Mouse (Mus musculus): ENCODE measurements around the gene Cluap1.

Cluap1 gene

GRCm38 (mm10) chr16:3908537-3909111 lies at the start of gene Cluap1, which contains the start of gene 1700037C18Rik:
Cluap1 (plus strand) TSS chr16:3908801.
1700037C18Rik (minus strand) TSS chr16:3908689.
- in situ Hi-C loops (cut with MboI; ENCODE audit: low pct_unique_long_range_greater_than_20kb in 1 of 2, low sequenced_read_pairs in 2 of 2, unreplicated experiment in 1 of 2) = no loop called here

GRCm38 (mm10) chr16:3859254-3859653 lies 49.3 kb upstream of the Cluap1 start:
- in situ Hi-C loops (cut with MboI; ENCODE audit: low pct_unique_long_range_greater_than_20kb in 1 of 2, low sequenced_read_pairs in 2 of 2, unreplicated experiment in 1 of 2) = no loop called here

GRCm38 (mm10) chr16:3871815-3872214 lies 36.8 kb upstream of the Cluap1 start:
- in situ Hi-C loops (cut with MboI; ENCODE audit: low pct_unique_long_range_greater_than_20kb in 1 of 2, low sequenced_read_pairs in 2 of 2, unreplicated experiment in 1 of 2) = no loop called here

GRCm38 (mm10) chr16:3872216-3873047 lies 36.2 kb upstream of the Cluap1 start, which contains the start of gene Naa60:
Naa60 (plus strand) TSS chr16:3872375.
- in situ Hi-C loops (cut with MboI; ENCODE audit: low pct_unique_long_range_greater_than_20kb in 1 of 2, low sequenced_read_pairs in 2 of 2, unreplicated experiment in 1 of 2) = no loop called here

DNA sequence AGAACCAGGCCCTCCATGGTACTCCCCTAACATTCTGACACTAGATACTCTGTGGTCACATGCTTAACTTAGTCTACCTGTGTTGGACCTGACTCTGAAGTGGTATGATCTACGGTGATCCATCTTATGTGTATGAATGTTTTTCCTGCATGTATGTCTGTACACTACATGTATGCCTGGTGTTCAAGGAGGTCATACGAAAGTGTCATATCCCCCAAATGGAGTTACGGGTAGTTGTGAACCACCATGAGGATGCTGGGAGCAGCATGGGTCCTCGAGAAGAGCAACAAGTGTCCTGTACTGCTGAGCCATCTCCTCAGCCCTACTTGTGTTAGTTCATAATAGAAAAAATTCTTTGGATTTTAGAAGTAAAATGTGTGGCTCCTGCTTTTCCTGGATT lies 32.3 kb upstream of the Cluap1 start:
- in situ Hi-C loops (cut with MboI; ENCODE audit: low pct_unique_long_range_greater_than_20kb in 1 of 2, low sequenced_read_pairs in 2 of 2, unreplicated experiment in 1 of 2) = no loop called here

- in situ Hi-C loops (cut with MboI; ENCODE audit: low pct_unique_long_range_greater_than_20kb in 1 of 2, low sequenced_read_pairs in 2 of 2, unreplicated experiment in 1 of 2) = no loop called here
These were observed 24.2 kb upstream of the Cluap1 start, which contains the start of the genes Zfp597 and Gm20695 for GRCm38 (mm10) chr16:3884201-3885064. Zfp597 (minus strand) TSS chr16:3884561. Gm20695 (plus strand) TSS chr16:3884648.

GRCm38 (mm10) chr16:3885065-3885670 lies 23.4 kb upstream of the Cluap1 start:
- in situ Hi-C loops (cut with MboI; ENCODE audit: low pct_unique_long_range_greater_than_20kb in 1 of 2, low sequenced_read_pairs in 2 of 2, unreplicated experiment in 1 of 2) = no loop called here

GRCm38 (mm10) chr16:3891621-3892295 lies 16.8 kb upstream of the Cluap1 start:
- in situ Hi-C loops (cut with MboI; ENCODE audit: low pct_unique_long_range_greater_than_20kb in 1 of 2, low sequenced_read_pairs in 2 of 2, unreplicated experiment in 1 of 2) = no loop called here

DNA sequence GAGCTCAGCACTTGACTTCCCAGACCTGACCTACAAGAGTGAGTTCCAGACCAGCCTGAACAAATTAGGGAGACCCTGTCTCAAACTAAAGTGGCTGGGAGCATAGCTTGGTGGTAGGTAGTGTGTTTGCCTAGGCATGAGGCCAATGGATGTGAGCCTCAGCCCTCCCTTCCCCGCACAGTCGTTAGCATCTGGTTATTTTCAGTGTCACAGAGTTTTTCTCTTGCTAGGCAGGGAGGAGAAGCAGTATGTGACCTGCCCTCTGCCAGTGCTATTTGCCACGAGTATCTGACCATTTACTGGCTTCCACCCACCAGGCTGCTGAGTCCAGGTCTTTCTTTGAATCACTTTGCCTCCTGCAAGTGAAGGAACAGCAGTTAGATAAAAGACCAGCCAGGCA lies 14.9 kb upstream of the Cluap1 start:
- in situ Hi-C loops (cut with MboI; ENCODE audit: low pct_unique_long_range_greater_than_20kb in 1 of 2, low sequenced_read_pairs in 2 of 2, unreplicated experiment in 1 of 2) = no loop called here

DNA sequence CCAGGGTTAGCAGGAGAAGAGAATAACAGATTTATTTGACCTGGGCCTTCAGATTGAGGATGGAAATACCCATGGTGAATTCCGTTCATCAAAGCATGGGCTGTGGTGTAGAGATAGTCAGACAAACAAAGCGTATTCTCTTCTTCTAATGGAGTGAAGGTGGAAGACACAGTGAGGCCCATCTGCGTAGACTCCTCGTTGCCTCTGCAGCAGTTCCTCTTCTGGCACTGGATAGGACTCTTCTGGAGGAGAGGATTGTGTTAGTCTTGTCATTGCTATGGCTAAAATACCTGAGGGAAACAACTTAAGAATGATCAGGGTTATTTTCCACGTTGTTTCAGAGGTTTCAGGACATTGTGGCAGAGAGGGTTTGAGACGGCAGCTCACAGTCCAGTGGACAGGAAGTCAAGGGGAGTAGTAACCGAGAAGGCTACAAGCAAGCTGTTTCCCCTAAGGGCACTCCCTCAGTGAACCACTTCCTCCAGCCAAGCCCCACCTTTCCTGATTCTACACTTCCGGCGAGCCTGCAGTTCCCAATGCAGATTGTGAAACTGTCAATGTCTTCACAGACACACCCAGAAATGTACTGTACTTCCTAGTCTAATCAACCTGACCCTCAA lies 13.3 kb upstream of the Cluap1 start:
- in situ Hi-C loops (cut with MboI; ENCODE audit: low pct_unique_long_range_greater_than_20kb in 1 of 2, low sequenced_read_pairs in 2 of 2, unreplicated experiment in 1 of 2) = no loop called here

GRCm38 (mm10) chr16:3896046-3896445 lies 12.6 kb upstream of the Cluap1 start:
- in situ Hi-C loops (cut with MboI; ENCODE audit: low pct_unique_long_range_greater_than_20kb in 1 of 2, low sequenced_read_pairs in 2 of 2, unreplicated experiment in 1 of 2) = no loop called here

GRCm38 (mm10) chr16:3896553-3896952 lies 12.0 kb upstream of the Cluap1 start:
- in situ Hi-C loops (cut with MboI; ENCODE audit: low pct_unique_long_range_greater_than_20kb in 1 of 2, low sequenced_read_pairs in 2 of 2, unreplicated experiment in 1 of 2) = no loop called here

- in situ Hi-C loops (cut with MboI; ENCODE audit: low pct_unique_long_range_greater_than_20kb in 1 of 2, low sequenced_read_pairs in 2 of 2, unreplicated experiment in 1 of 2) = no loop called here
These were observed 1.1 kb upstream of the Cluap1 start for GRCm38 (mm10) chr16:3907471-3907870.

GRCm38 (mm10) chr16:3909118-3909517 lies 517 bp downstream of the Cluap1 start:
- in situ Hi-C loops (cut with MboI; ENCODE audit: low pct_unique_long_range_greater_than_20kb in 1 of 2, low sequenced_read_pairs in 2 of 2, unreplicated experiment in 1 of 2) = no loop called here

DNA sequence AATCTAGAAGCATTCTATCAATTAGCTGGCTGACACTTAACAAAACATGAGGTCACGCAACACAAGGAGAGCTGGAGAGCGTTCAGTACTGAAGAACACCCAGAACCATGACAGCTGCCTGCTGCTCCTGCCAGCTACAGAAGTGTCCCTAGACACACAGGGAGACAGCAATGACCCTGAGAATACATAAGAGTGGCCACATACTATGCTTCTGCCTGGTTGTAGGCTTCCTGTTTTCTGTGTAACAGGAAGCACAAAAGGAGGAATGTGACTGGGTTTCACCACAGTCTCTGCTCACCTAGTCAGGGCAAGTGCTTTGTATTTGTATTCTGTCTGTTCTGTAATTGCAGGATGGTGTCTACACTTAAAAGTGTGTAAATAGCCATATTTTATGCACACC lies 12.2 kb downstream of the Cluap1 start:
- in situ Hi-C loops (cut with MboI; ENCODE audit: low pct_unique_long_range_greater_than_20kb in 1 of 2, low sequenced_read_pairs in 2 of 2, unreplicated experiment in 1 of 2) = no loop called here

DNA sequence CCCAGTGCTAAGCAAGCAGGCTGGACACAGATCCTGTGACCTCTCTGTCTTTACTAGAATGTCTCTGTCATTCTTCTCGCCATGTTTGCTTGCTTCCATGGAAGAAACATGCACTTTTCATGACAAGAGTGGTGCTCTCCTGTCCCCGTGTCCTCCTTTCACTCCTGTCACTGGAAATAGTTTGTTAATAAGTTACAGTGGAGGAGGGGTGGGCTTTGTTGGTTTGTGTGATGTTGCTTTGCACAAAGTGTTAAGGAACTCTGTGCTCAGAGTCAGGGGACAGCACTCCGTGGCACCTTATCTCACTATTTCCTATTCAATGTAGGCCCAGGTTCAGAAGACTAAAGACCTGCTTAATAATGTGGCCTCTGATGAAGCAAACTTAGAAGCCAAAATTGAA lies 14.9 kb downstream of the Cluap1 start:
- in situ Hi-C loops (cut with MboI; ENCODE audit: low pct_unique_long_range_greater_than_20kb in 1 of 2, low sequenced_read_pairs in 2 of 2, unreplicated experiment in 1 of 2) = no loop called here

DNA sequence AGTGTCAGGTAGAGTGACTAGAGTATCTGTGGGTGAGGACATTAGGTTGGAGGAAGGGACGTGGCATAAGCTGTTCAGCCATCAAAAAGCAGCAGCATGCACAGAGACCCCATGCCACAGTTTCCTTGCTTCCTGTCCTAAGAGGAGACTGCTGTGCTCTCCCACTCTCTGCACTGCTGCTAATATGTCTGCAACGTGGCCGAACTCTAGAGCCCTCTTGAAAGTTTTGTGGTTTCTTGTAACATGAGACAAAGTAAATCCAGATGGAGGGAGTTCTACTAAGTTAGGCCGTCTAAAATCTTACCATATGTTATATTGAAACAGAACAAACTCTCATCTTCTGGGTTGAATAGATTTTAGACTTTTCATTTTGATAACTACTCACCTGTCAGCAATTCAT lies 15.4 kb downstream of the Cluap1 start:
- in situ Hi-C loops (cut with MboI; ENCODE audit: low pct_unique_long_range_greater_than_20kb in 1 of 2, low sequenced_read_pairs in 2 of 2, unreplicated experiment in 1 of 2) = no loop called here

- in situ Hi-C loops (cut with MboI; ENCODE audit: low pct_unique_long_range_greater_than_20kb in 1 of 2, low sequenced_read_pairs in 2 of 2, unreplicated experiment in 1 of 2) = no loop called here
These were observed 20.0 kb downstream of the Cluap1 start for GRCm38 (mm10) chr16:3928582-3928981.

Data from mouse embryonic stem cell (cell line).